Mouse (Mus musculus) left cerebral cortex, postnatal 10 days (tissue): Measurements from ENCODE around the gene Ogfrl1. TPM values are rescaled to one million over a fixed set of nuclear protein-coding genes. Genes with fewer than 3 reads are reported as not detected.
"Not testable (repeated sequence)": the region's sequence is repeated elsewhere in the genome, so short reads cannot be mapped to it uniquely, and the experiment has no call there.

Source experiments
- DNase-seq, 2 experiments: peaks; one replicate each; pipeline ENCODE4 v3.0.0; 2021 to 2022; ENCODE audit warnings: low spot score in 2 of 2, mixed read lengths in 1 of 2; ENCODE audit errors: extremely low spot score in 1 of 2
- intact Hi-C: fragments of 180-260 bp; cut with DNase I; formaldehyde crosslinking; loops from one replicate; pipeline ENCODE4 v1.15.1; 2025
- total RNA-seq, 2 experiments: library from RNA; stranded (reverse); gene quantifications; 2 replicates each; pipeline ENCODE4 v1.2.3; 2021

The Ogfrl1 gene
- total RNA-seq = 10 to 100 TPM; 39.3 to 46.9 TPM

DNA sequence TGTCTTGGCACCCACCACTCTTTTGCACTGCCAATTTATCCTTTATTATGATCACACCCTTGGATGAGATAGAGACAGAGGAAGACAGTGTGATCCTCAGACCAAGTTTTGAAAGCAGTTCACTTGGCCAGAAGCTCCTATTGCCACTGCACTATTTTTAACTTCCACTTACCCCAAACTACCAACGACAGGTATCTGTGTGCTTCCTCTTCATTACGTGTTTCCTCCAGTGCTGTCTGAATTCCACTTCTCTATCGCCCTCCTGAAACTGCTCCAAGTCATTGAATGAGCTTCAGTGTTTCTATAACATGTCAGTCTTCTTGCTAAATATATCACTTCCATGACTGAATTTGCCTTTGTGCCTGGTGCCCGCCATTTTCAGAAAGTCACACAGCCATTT lies at the start of gene Ogfrl1:
Gene Ogfrl1, minus strand, starts transcription at position 150 of the 400 bp plus-strand sequence.
- DNase-seq = no peak
- intact Hi-C loops = no loop called here

DNA sequence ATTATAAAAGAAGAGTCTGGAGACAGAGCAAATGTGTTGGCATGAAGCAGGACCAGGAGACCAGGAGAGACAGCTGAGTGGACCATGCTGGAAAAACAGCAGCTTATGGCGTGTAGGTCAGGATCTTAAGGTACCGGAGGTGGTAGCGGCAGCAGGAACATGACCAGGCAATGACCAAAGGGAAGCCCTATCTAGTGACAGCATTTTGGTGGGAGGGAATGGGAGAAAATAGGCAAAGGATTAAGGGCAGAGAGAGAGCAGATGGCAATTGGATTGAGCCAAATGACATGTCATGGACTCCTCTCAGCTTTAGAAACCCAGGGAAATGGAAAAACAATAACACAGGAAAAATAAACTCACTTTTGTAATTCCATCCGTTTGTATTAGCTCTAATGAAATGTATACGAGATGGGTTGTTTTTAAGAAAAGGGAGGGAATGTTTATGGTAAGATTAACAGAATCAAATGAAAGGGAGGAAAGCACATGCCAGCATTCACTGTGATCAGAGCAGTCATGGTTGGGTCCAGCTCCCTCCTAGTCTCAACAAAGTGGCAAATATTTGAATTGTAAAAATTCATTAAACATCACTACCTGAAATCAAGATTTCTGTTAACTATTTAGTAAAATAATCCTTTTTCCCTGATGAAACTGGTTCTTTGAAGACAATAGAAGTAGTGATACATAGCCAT lies 48.3 kb upstream of the Ogfrl1 start:
- intact Hi-C loops = no loop called here
- DNase-seq = no peak

DNA sequence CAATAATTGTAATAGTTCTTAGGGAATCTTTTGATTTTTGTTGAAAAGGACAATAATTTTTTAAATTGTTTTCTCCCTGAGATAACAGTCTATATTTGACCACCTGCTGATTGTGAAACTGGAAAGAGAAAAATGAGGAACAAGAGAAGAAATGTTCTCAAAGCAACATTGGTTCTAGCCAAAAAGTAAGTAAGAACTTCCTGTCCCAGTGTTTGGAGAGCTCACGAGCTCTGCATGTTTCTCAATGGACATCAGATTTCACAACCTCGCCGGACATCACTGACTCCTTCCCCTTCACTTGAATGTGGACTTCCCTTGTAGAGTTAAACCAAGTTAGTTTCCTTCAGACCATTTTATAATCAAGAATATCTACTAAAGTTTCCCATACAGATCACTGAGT lies 36.0 kb upstream of the Ogfrl1 start:
- DNase-seq = no peak

DNA sequence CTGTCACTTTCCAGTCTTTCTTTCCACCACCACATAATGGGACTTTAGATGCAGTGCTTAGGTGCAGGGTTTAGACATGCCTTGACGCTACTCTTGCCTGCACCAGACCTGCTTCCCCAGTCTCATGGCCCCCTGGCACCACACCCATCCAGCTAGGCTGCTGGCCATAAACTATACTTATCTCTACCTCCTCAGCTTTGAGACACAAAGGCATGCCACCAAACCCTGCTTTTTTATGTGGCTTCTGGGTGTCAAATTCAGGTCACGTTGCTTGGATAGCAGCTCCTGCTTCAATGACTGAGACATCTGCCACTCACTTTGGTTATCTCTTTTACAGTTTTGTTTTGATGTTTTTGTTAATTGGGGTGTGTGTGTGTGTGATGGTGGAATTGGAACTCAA lies 28.9 kb upstream of the Ogfrl1 start:
- DNase-seq = no peak
- intact Hi-C loops = no loop called here

More for the DNA sequence above, 36.0 kb upstream of the Ogfrl1 start:
- intact Hi-C loops = no loop called here

DNA sequence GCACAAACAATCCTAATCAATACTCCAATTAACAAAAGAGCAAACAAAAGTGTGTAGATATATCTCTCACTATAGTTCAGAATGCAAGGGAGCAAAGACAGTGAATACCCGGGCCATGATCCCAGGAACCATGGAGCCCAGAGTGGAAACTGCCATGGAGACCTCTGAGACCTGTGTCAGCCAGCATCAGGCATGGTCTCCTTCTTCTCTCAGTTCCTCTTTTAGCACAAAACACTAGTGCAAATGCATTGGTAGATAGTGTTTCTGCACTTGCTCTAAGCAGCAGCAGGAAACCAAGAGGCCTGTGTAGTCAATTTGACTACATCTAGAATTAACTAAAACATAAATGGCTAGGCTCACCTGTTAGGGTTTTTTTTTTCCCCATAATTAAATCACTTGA lies 21.4 kb upstream of the Ogfrl1 start:
- no peak for DNase-seq
- intact Hi-C loops = no loop called here

DNA sequence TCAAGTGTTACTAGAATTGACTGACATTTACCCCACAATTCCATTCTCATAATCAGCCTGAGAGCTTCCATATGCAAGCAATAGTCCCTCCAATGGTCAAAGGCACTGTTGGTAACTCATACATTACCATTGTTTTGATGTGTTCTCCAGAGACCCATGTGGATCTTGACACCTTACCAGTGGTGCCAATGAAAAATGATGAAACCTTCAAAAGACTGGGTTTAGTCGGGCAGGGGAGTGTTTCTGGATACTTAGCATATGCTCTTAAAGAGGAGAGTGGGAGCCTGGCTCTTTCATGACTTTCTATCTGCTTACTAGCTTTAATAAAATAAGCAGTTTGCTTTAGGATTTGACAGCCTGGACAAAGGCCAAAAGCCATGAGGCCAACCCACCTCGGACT lies 20.5 kb upstream of the Ogfrl1 start:
- DNase-seq = no peak
- intact Hi-C loops = no loop called here

DNA sequence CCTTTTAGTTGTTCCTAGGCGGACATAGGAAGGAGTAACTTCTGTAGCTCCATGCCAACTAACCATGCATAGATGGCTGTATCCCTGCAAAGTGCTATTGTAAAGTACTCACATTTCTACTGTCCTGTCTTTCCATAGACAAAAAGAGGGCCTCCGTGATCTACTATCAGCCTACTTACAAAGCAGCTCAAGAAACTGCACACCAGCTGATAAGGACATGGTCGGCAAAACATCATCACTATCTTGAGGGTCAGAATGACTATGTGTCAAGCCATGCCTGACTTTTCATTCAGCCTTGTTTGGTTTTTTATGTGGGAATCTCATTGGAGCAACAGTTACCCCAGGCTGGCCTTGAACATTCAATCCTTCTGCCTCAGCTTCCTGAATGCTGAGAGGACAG lies 20.0 kb upstream of the Ogfrl1 start:
- intact Hi-C loops = no loop called here
- DNase-seq = no peak

DNA sequence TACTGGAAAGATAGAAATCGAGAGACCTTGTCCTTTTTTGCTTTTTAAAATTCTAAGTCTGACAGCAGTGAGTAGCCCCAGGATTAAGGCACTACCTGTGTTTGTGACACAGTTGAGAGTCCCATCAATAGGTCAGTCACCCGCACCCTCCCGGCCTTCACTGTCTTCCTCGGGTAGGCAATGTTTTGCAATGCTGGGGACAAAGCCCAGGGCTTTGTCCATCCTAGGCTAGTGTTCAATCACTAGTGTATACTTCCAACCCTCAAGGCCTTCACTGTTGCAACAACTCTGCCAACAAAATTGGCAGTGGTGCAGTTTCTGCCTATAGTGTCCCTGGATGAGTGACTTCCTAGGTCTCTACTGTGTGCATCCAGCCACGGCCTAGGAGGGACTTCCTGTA lies 14.0 kb upstream of the Ogfrl1 start:
- DNase-seq = no peak
- intact Hi-C loops = no loop called here

DNA sequence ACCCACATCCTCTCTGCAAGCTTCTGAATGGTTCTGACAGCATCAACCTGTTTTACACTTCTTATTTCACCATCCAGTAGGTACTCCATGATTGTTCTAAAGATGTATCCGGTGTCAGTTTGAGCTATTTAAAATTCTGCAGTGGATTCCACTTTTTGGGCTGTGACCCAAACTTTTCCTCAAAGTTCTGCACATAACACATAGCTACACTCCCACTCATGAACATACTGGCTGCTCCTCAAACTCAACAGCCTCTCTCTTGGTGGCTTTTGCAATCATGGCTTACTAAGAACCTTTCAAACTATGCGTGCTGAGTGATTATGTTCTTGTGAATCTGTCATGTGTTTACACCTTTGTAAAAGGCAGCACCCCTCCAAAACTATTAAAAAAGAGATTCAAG lies 12.4 kb upstream of the Ogfrl1 start:
- intact Hi-C loops = no loop called here
- peak in 1 of 2 experiments; percentile 7 for DNase-seq

DNA sequence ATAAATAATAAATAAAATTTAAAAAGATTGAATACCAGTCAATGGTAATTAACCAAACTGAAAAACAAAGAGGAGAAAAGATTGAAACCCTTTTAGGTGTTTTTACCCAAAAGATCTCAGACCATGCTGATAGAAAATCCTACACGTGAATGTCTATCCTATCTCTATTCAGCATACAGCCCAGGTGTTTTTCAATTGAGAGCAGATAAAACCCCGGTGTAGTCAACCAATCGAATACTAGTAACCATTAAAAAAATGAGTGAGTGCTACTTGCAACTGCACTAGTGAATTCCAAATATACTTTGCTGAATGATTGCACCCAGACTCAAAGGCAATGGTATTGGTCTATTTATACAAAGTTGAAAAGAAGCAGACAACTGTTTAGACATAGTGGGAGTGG lies 4.8 kb upstream of the Ogfrl1 start:
- DNase-seq = no peak
- intact Hi-C loops = no loop called here

DNA sequence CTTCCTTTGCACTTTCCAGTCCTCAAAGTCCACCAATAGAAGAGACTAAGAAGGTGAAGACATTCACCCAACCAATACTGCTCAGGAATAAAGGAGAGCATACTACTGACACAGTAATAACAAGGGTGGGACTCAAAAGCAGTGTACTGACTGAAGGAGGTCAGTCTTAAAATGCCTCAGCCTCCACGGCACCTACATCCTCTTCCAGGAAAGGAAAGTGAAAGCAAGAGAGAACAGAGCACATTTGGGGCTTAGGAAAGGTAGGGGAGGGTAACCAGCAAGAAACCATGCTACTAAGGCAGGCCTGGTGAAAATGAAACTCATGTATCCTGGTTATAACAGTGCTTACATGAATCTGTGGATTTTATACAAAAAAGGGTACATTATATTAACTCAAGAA lies 2.0 kb upstream of the Ogfrl1 start:
- no peak for DNase-seq
- intact Hi-C loops = no loop called here

DNA sequence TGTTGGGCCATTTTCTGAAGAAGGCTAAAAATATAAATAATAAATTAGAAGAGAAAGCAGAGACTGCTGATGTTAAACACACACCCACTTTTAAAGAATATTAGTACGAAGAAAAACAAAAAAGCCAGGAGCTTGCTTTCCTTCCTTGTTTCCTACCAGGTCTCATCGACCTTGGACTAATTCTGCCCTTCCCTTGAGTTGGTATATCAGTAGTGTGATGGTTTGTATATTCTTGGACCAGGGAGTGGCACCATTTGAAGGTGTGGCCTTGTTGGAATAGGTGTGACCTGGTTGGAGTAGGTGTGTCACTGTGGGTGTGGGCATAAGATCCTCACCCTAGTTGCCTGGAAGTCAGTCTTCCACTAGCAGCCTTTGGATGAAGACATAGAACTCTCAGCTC lies 3.2 kb downstream of the Ogfrl1 start:
- intact Hi-C loops, DNase-seq: not testable (repeated sequence)

DNA sequence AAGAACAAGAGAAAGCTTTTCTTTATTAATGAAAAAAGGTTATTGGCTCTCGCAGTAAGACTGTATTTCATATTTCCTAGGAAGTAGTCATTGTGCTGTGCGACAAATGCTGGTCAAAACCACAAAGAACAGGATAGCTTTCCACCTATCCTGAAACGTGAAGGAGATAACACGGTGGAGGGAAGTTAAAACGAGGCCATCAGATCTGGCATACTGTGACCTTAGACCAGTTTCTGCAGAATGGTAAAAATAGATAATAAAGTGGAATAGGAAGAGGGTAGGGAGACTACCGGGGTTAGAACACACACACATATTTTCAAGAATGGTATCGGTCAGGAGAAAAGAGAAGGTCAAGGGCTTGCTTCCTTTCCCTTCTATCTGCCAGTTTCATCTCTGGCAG lies 5.8 kb downstream of the Ogfrl1 start:
- DNase-seq = no peak
- intact Hi-C loops = no loop called here

DNA sequence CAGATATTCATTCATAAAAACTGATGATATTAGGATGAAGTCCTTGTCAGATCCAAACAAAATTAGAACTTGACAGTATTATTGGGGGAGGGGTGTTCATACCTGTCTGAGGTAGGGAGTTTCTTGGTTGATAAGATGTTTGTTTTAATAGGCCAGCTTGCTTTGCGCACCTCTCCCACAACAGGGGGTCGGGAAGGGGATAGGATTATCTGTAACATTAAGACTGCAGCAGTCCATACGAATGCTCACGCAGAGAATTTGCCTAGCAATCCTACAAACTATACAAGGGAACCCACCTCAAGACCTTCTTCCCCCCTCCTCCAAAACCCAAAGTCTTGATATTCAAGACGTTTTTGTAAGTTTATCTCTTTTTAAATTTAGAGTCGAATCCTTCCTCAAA lies 13.2 kb downstream of the Ogfrl1 start:
- DNase-seq = no peak
- intact Hi-C loops = no loop called here

DNA sequence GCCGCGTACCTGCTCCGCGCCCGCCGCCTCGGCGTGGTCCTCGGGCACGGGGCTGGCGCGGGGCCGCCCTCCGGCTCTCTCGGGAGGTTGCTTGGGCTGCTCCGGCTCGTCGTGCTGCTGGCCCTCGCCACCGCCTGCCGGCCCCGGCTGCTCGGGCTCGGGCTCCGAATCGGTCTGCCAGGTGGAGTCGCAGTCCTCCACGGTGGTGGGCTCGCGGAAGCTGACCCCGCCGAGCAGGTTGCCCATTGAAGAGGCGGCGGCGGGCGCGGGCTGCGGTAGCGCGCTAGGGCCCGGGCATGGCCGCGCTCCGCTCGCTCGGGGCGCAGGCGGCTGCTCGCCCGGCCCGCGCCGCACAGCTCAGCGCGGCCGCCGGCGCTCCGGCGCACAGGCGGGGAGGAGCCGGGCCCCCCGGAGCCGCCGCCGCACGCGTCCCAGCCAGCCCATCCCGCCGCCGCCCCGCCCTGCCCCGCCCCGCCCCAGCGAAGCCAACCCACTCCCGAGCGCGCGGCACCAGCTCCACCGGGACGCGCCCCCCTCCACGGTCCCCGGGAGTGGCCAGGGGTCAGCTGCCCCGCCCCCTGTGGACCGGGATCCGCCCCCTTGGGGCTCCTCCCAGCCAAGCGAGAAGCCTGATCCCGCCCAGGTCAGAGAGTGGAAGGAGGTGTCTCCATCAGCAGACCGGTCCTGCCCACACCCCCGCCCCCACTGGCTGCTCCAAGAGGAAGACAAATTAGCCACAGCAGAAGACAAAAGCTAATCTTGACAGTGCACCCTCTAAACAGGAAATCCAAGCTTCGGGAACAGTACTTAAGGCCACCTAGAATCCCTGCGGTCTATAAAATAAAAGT lies 14.5 kb downstream of the Ogfrl1 start:
- peak; percentile 87 to 96 for DNase-seq
- intact Hi-C loops = no loop called here

DNA sequence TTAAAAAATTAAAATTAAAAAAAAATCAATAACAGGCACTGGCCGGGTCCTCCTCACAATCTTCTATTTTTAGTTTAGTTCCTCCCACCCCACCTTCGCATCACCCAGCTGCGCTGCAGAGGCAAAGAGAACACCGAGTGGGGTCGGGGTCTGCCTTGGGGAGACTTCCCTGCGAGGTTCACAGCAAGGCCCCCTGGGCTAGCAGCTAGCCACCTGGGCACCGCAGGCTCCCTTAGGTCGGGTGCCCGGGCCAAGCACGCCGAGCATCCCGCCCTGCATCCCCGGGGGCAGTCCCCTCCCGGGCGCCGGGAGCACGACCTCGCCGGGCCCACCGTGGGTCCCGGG lies 15.1 kb downstream of the Ogfrl1 start:
- intact Hi-C loops = no loop called here
- no peak for DNase-seq

DNA sequence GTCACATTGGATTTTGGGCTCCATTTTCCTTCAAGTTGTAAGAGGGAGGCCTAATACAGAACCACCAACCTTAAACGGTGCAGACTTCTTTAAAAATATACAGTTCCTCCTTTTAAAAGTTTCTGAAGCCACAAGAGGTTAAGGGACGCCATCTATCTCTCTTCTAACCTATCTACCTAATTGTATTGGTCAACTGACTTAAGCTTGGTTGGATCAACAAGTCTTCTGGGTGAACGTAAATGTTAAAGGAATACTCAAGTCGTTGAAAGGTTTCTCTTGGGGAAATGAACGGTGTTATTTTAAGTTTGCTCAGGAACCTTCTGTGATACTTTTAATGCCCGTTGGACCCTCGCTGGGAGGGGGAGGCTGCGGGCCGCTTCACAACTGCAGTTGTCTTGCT lies 15.5 kb downstream of the Ogfrl1 start:
- intact Hi-C loops = no loop called here
- no peak for DNase-seq

DNA sequence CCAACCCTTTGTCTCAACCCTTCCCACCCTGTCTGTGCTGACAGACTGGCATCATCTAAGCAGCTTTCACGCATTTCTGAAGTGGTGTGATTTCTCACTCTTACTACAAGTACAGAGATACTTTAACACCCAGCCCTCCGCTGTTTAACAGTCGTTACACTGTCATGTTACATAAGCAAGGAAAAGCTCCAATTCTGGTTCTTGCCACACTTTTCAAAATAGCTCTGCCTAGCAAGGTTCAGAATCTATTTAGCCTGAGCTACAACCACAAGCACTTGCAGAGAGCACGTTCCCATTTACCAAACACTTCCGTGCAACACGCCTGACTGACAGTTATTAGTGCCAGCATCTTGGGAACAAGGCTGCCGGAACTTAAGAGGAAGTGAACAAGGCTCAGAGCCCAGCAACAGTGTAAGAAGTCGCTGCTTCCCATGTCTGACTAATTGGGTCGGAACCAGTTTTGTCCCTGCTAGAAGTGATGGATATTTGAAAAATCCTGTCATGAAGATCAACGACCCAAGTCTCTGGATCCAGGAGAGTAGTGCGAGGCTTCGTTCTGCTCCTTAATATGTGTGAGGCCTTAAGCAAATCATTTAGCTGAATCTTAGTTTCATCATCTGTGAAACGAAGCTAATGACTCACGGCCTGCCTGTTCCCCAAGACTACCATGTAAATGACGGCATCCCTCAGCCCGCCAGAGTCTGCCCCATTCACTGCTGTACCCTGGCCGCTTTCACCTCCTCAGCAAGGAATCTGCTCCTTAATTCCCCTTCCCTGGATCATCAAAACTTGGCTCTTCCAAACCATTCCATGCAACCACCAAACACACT lies 17.4 kb downstream of the Ogfrl1 start:
- no peak for DNase-seq
- intact Hi-C loops = no loop called here

DNA sequence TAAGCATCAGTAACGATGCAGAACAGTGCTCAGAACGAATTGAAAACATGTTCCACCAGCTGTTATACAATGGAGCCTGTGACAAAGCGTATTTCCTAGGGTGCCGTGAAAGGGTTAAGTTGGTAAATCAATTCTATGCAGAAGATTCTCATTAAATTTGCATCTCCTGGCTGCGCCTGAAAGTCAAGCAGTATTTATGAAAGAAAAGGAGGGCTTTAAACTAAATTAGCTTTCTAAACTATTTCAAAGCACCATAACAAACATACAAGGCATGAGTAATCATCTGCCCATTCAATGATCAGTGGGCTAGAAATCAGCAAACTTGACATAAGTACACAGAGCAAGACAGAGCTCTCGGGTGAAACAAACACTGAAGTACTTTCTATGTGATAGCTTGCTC lies 18.3 kb downstream of the Ogfrl1 start:
- intact Hi-C loops = no loop called here
- DNase-seq = no peak

DNA sequence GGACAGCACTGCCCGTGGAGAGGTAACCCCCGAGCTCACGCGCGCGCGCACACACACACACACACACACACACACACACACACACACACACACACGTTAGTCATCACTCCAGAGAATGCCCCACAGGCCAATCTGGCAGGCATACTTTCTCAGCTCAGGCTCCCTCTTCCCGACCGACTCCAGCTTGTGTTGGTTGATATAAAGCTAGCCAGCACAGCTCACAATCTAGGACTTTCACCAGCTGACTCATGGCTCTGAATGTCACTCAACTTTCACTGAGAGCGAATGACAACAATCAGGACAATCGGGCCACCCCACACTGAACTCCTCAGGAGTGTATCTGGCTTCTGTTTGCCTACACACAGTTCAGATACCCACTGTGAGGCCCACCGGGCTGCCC lies 20.0 kb downstream of the Ogfrl1 start:
- no peak for DNase-seq
- intact Hi-C loops = no loop called here
